In the genomic region with DNA sequence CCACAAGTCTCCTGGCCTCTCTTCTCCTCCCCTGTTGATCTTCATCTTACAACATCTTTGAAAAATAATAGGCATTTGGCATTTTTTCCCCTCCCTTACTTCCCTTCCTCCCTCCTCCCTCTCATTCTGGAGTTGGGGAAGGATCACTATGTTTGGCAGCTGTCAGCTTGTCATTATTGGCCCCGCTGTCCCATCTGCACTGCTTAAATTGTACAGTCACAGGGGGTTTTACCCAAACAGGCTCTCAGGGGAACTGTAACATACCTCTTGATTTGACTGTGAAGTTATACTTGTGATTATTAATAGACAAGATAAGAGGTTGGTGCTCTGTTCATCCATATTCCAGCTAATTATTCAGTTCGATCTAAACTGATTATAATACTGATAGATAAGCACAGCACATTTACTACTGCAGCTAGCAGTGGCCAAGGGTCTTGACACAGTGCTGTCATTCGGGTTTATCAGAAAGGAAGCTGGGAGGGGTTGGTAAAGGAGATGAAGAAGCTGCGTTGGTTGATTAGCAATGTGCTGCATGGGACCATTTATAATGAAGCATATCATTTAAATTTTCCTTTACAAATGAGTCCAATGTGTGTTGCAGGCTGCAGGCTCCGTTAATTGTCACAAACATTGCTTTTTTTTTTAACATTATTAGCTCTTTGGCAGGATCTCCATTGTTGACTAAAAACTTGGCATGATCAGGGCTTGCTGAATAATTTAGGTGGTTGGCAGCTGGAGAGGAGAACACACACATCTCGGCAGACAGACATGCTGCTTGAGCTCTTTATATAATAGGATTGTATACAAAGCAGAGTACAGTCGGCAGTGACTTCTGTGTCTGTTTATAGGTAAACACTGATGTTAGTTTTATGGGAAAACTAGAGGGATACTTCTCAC, we compare ENCODE assay signal across 17 mouse cellular contexts.
DNase-seq lines count a peak whose midpoint lies in the region; ATAC-seq lines count a peak whose summit lies in the region.
"Had no signal": no experiment of that assay in that cellular context is flagged by ENCODE, and none has a peak within 500 bp of the region (broad histone marks: within the 10 kb centered on the region; RNA-seq: fewer than 3 reads in every experiment).

No protein-coding gene starts in this region.

- no peaks in the 10 kb centered on the region for H3K9me3 ChIP-seq in forebrain, embryonic 14.5 days (replicated peaks; ENCODE audit: control insufficient read depth, low read length)
- no peaks in the 10 kb centered on the region for H3K9me3 ChIP-seq in forebrain, embryonic 11.5 days (ENCODE audit: control insufficient read depth, low read length)
- no peaks in the 10 kb centered on the region for H3K9me3 ChIP-seq in neural tube, embryonic 13.5 days
- H3K9me3 ChIP-seq: lung, embryonic 15.5 days had no signal

- no peaks in the 10 kb centered on the region for H3K27me3 ChIP-seq in forebrain, embryonic 14.5 days (replicated peaks; ENCODE audit: control insufficient read depth, insufficient read depth, low read length)
- no peaks in the 10 kb centered on the region for H3K27me3 ChIP-seq in forebrain, embryonic 11.5 days (ENCODE audit: control insufficient read depth, insufficient read depth, low read length)
- no peaks in the 10 kb centered on the region for H3K27me3 ChIP-seq in neural tube, embryonic 13.5 days
- H3K27me3 ChIP-seq: lung, embryonic 15.5 days had no signal

- ATAC-seq in forebrain, embryonic 14.5 days, result peak; percentile 88
- no peak for ATAC-seq in forebrain, embryonic 11.5 days (replicated peaks; ENCODE audit: low FRiP score)
- ATAC-seq in neural tube, embryonic 13.5 days (ENCODE audit: low read depth), result peak; percentile 81
- no peak for ATAC-seq in monocyte, adult 5-6 weeks (replicated peaks; ENCODE audit: insufficient number of reproducible peaks, low FRiP score, low TSS enrichment, poor library complexity, severe bottlenecking)
- no peak for ATAC-seq in megakaryocyte, adult 5-6 weeks (ENCODE audit: poor library complexity, severe bottlenecking)
- ATAC-seq: inflammation-experienced regulatory T-cells, adult 6 months had no signal

- H3K4me3 ChIP-seq in forebrain, embryonic 14.5 days (ENCODE audit: low read depth, low read length), result no peak overlapping the region
- H3K4me3 ChIP-seq in forebrain, embryonic 11.5 days (ENCODE audit: low read depth, low read length), result no peak overlapping the region
- no peak overlapping the region for H3K4me3 ChIP-seq in neural tube, embryonic 13.5 days
- H3K4me3 ChIP-seq: gastrocnemius, adult 2 months; lung, embryonic 15.5 days had no signal

- H3K36me3 ChIP-seq in forebrain, embryonic 14.5 days (ENCODE audit: control insufficient read depth, insufficient read depth, low read length), result no peaks in the 10 kb centered on the region
- H3K36me3 ChIP-seq in forebrain, embryonic 11.5 days (ENCODE audit: control insufficient read depth, insufficient read depth, low read length), result no peaks in the 10 kb centered on the region
- no peaks in the 10 kb centered on the region for H3K36me3 ChIP-seq in neural tube, embryonic 13.5 days
- H3K36me3 ChIP-seq: lung, embryonic 15.5 days had no signal

- peaks cover 11% of the 10 kb centered on the region for H3K4me1 ChIP-seq in forebrain, embryonic 14.5 days (ENCODE audit: control insufficient read depth, insufficient read depth, low read length)
- no peaks in the 10 kb centered on the region for H3K4me1 ChIP-seq in forebrain, embryonic 11.5 days (replicated peaks; ENCODE audit: control insufficient read depth, insufficient read depth, low read length)
- peaks cover 15% of the 10 kb centered on the region for H3K4me1 ChIP-seq in neural tube, embryonic 13.5 days (replicated peaks)
- H3K4me1 ChIP-seq: lung, embryonic 15.5 days had no signal

- 0 out of 2 replicates have a peak overlapping the region, but pooled peaks have one; percentile 41 for H3K27ac ChIP-seq in forebrain, embryonic 14.5 days (ENCODE audit: low read depth, low read length)
- no peak overlapping the region for H3K27ac ChIP-seq in forebrain, embryonic 11.5 days (ENCODE audit: low read depth, low read length)
- peak overlapping the region; percentile 57; the same call in 1 of the 2 replicates for H3K27ac ChIP-seq in neural tube, embryonic 13.5 days (replicated peaks)
- H3K27ac ChIP-seq: gastrocnemius, adult 2 months; lung, embryonic 15.5 days had no signal

- no peak overlapping the region for H3K4me2 ChIP-seq in forebrain, embryonic 14.5 days (ENCODE audit: low read length)
- no peak overlapping the region for H3K4me2 ChIP-seq in forebrain, embryonic 11.5 days (ENCODE audit: low read depth, low read length, severe bottlenecking)
- H3K4me2 ChIP-seq in neural tube, embryonic 13.5 days, result peak overlapping the region; percentile 23; the same call in 1 of the 2 replicates
- H3K4me2 ChIP-seq: lung, embryonic 15.5 days had no signal

- H3K9ac ChIP-seq in forebrain, embryonic 14.5 days (ENCODE audit: low read length), result no peak overlapping the region
- no peak overlapping the region for H3K9ac ChIP-seq in forebrain, embryonic 11.5 days (ENCODE audit: low read length)
- no peak overlapping the region for H3K9ac ChIP-seq in neural tube, embryonic 13.5 days
- H3K9ac ChIP-seq: lung, embryonic 15.5 days had no signal

- peak; percentile 86 for DNase-seq in forebrain, embryonic 14.5 days (ENCODE audit: low spot score)
- DNase-seq in forebrain, embryonic 11.5 days (ENCODE audit: low spot score), result no peak
- DNase-seq in neural tube, embryonic 10.5 days (ENCODE audit: extremely low spot score, low spot score), result no peak
- DNase-seq in layer of hippocampus, adult 8-10 months (ENCODE audit: low spot score in 2 of 2), result peak; percentile 30 to 37
- DNase-seq in telencephalon, adult 2 months (ENCODE audit: low read depth, low spot score), result peak; percentile 24
- DNase-seq: adrenal gland, postnatal 25 days; cerebellum, adult 9-11 months; gastrocnemius, adult 2 months; heart, adult 18-20 months; kidney, adult 9 months; kidney, postnatal 4 days; right cerebral cortex, postnatal 25 days had no signal

- WGBS in forebrain, embryonic 14.5 days, result 35% methylated on average over 7 of the region's 7 CpGs
- WGBS in forebrain, embryonic 11.5 days, result 81% methylated on average over 7 of the region's 7 CpGs
- WGBS in neural tube, embryonic 13.5 days, result 43% methylated on average over 7 of the region's 7 CpGs

Comparison
In these comparisons a context has a peak if more than half of its experiments do, and no peak if none do; other contexts are left out.
1. ATAC-seq: peak in forebrain, embryonic 14.5 days (single experiment) and neural tube, embryonic 13.5 days (single experiment); none in forebrain, embryonic 11.5 days (single experiment), monocyte, adult 5-6 weeks (single experiment) and megakaryocyte, adult 5-6 weeks (single experiment).
2. DNase-seq: peak in forebrain, embryonic 14.5 days (single experiment), layer of hippocampus, adult 8-10 months (2 of 2) and telencephalon, adult 2 months (single experiment); none in forebrain, embryonic 11.5 days (single experiment) and neural tube, embryonic 10.5 days (single experiment).